Mouse (Mus musculus): Measurements from ENCODE around the gene Pnp2. TPM values are rescaled to one million over a fixed set of nuclear protein-coding genes. Genes with fewer than 3 reads are reported as not detected.

Gene Pnp2
- polyA plus RNA-seq, 1 experiment from 2014 or later: 0.29 TPM

GRCm38 (mm10) chr14:50981207-50981606 is 25.4 kb downstream of the Pnp2 start:
- H3K9me3 ChIP-seq: no peaks in the 10 kb centered on the region
- H3K27ac ChIP-seq: no peak overlapping the region
- no peak overlapping the region for H3K4me3 ChIP-seq
- no peak for ATAC-seq (ENCODE audit: insufficient number of reproducible peaks, insufficient read depth, low FRiP score, low TSS enrichment)
- no peaks in the 10 kb centered on the region for H3K36me3 ChIP-seq
- WGBS: 41% methylated on average over 2 of the region's 2 CpGs
- H3K9ac ChIP-seq: no peak overlapping the region
- H3K27me3 ChIP-seq: no peaks in the 10 kb centered on the region
- no peak overlapping the region for H3K4me2 ChIP-seq (replicated peaks)
- peaks cover 8% of the 10 kb centered on the region; the same call in 1 of the 2 replicates for H3K4me1 ChIP-seq

DNA sequence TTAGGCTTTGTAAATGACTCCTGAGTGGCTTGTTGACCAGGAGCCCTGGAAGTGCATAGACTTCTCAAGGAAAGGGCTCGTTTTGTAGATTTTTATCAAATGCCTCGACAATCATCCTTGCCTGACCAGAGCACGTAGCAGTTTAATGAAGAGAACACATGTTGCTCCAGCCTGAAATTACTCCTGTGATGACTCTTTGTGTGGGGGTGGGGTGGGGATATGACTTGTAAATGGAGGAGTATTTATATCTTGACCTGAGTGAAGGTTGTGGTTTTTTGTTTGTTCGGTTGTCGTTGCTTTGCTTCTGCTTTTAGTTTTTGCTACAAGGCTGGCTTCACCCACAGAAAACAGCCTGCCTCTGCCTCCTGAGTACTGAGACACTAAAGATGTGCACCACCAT is 26.0 kb downstream of the Pnp2 start:
- H3K27ac ChIP-seq: no peak overlapping the region
- H3K4me1 ChIP-seq: peaks cover 2% of the 10 kb centered on the region; the same call in 1 of the 2 replicates
- H3K4me3 ChIP-seq: no peak overlapping the region
- no peak overlapping the region for H3K9ac ChIP-seq
- H3K9me3 ChIP-seq: no peaks in the 10 kb centered on the region
- 79% methylated on average over 5 of the region's 5 CpGs for WGBS
- no peak overlapping the region for H3K4me2 ChIP-seq (replicated peaks)
- no peak for ATAC-seq (ENCODE audit: insufficient number of reproducible peaks, insufficient read depth, low FRiP score, low TSS enrichment)
- H3K27me3 ChIP-seq: no peaks in the 10 kb centered on the region
- no peaks in the 10 kb centered on the region for H3K36me3 ChIP-seq

- no peaks in the 10 kb centered on the region for H3K36me3 ChIP-seq
- H3K27me3 ChIP-seq: no peaks in the 10 kb centered on the region
- no peak overlapping the region for H3K4me2 ChIP-seq (replicated peaks)
- H3K27ac ChIP-seq: no peak overlapping the region
- H3K9me3 ChIP-seq: no peaks in the 10 kb centered on the region
- no peak overlapping the region for H3K9ac ChIP-seq
- 80% methylated on average over 2 of the region's 2 CpGs for WGBS
- no peak overlapping the region for H3K4me3 ChIP-seq
- no peaks in the 10 kb centered on the region for H3K4me1 ChIP-seq
- no peak for ATAC-seq (ENCODE audit: insufficient number of reproducible peaks, insufficient read depth, low FRiP score, low TSS enrichment)
These were observed 31.9 kb downstream of the Pnp2 start for GRCm38 (mm10) chr14:50987668-50988067.

DNA sequence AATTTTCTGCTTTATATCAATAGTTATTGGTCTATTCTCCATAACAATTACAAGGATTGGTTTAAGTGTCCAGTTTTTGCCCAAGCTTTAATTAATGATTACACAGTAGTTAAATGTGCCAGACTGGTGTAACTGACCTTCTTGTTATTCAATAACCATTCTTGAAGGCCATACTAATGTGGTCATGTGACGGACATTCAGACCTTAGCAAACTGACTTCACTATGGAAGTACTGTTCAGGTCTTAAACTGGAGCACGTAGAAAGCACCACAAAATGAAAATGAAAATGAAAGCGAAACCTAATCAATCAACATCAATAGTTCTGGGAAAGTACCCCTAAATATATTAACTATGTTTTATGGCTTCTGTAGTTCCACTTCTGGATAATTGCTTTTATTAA is 35.2 kb downstream of the Pnp2 start:
- 82% methylated on average over 3 of the region's 3 CpGs for WGBS
- Histone ChIP-seq H3K4me3 (no peak overlapping the region), H3K9me3 (no peaks in the 10 kb centered on the region), H3K9ac (no peak overlapping the region), H3K4me2 (replicated peaks) (no peak overlapping the region), H3K36me3 (no peaks in the 10 kb centered on the region), H3K27me3 (no peaks in the 10 kb centered on the region), H3K27ac (no peak overlapping the region), H3K4me1 (no peaks in the 10 kb centered on the region)
- no peak for ATAC-seq (ENCODE audit: insufficient number of reproducible peaks, insufficient read depth, low FRiP score, low TSS enrichment)

DNA sequence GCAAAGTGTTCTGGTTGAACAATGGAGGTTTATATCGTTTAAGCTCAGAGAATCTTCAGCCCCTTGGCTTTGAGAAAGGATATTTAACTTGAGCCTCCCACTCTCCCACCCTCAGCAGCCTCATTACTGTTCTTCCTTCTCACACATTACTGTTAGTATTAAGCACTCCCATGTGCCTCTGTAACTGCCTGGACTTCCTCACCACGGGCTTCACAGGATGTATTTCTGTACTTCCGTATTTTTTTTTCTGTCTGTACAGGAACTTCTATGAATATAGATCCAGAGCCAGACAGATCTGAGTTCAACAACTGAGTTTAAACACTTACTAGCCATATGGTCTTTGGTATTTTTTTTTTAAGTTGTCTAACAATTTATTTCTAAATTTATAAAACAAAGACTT is 41.3 kb downstream of the Pnp2 start:
- H3K27ac ChIP-seq: no peak overlapping the region
- ATAC-seq (ENCODE audit: insufficient number of reproducible peaks, insufficient read depth, low FRiP score, low TSS enrichment): no peak
- no peak overlapping the region for H3K4me3 ChIP-seq
- H3K4me1 ChIP-seq: no peaks in the 10 kb centered on the region
- H3K4me2 ChIP-seq (replicated peaks): no peak overlapping the region
- 73% methylated on average over 3 of the region's 3 CpGs for WGBS
- no peak overlapping the region for H3K9ac ChIP-seq
- H3K36me3 ChIP-seq: no peaks in the 10 kb centered on the region
- no peaks in the 10 kb centered on the region for H3K27me3 ChIP-seq
- H3K9me3 ChIP-seq: no peaks in the 10 kb centered on the region

GRCm38 (mm10) chr14:50997999-50998666 is 42.3 kb downstream of the Pnp2 start:
- WGBS: 80% methylated on average over 2 of the region's 2 CpGs
- Histone ChIP-seq H3K9ac (no peak overlapping the region), H3K4me3 (no peak overlapping the region), H3K27ac (no peak overlapping the region), H3K9me3 (no peaks in the 10 kb centered on the region), H3K36me3 (no peaks in the 10 kb centered on the region), H3K4me2 (replicated peaks) (no peak overlapping the region), H3K4me1 (no peaks in the 10 kb centered on the region), H3K27me3 (no peaks in the 10 kb centered on the region)
- no peak for ATAC-seq (ENCODE audit: insufficient number of reproducible peaks, insufficient read depth, low FRiP score, low TSS enrichment)

DNA sequence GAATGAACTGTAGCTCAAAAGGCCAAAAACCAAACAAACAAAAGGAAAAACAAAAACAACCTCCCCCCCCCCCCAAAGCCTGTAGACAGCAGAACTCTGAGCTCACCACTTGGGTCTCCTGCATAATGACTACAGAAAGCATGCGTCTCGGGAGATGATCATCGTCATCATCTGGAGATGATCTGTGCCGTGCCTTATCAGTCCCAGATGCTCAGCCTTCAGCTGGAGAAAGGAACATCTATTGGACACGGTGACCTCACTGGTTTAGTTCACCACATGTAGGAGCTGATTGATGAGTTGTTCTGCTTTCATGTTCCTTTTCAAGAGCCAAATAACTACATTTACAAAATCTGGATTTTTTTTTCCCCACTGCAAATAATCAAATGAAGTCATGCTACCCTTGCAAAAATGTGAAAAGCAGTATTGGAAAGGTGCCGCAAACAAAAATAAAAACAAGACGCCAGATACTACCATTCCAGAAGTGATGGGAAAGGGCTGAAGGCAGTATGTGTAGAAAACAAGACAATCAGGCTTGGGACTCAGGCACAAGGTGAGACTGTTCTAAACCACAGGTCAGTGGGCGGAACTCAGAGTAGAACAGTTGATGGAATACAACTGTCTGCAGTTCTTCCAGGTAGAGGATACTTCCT is 51.5 kb downstream of the Pnp2 start, which contains the start of gene Rnase10:
Gene Rnase10, plus strand, starts transcription at position 600 of the 650 bp plus-strand sequence.
- WGBS: 49% methylated on average over 8 of the region's 8 CpGs
- Histone ChIP-seq H3K27me3 (no peaks in the 10 kb centered on the region), H3K4me3 (no peak within 1 kb of the TSS), H3K27ac (no peak within 1 kb of the TSS), H3K36me3 (no peaks in the 10 kb centered on the region), H3K9me3 (no peaks in the 10 kb centered on the region), H3K4me2 (replicated peaks) (no peak within 1 kb of the TSS), H3K9ac (no peak within 1 kb of the TSS), H3K4me1 (no peaks in the 10 kb centered on the region)
- no peak for ATAC-seq (ENCODE audit: insufficient number of reproducible peaks, insufficient read depth, low FRiP score, low TSS enrichment)

DNA sequence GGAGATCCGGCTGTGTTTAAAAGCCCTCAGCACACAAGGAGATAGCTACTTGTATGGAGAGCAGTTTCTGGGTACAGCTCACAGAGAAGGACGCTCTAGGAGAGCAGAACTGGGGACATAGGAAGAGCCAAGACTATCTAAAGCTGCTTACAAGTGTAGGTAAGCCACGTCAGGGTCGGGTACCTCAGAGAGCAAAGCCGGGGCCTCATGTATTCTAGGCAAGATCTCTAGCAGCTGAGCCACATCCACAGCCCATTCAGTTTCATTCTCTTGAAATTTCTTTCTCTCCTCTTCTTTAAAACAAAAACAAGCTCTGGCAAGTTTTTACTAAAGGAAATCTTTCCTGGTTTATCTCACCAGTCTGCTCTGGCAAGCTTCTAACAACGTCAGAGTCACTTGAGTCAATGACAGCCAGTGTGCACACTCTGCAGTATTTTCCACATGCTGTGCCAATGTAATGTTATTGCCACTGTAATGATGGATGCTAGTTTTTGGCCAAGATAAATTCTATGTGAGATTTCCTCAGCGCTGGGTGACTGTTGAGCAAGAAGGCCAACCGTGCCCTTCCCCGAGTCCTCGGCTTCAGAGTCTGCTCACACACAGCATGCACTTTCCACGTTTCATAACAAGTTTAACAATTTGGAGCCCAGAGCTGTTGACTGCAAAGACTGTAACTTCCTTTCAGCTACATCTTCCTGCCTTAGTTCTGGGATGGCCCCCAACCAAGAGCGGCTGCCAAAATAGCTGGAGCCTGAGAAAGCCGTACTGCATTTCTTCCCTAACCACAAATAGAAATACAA is 52.3 kb downstream of the Pnp2 start:
- Histone ChIP-seq H3K4me3 (no peak overlapping the region), H3K36me3 (no peaks in the 10 kb centered on the region), H3K27me3 (no peaks in the 10 kb centered on the region), H3K9ac (no peak overlapping the region), H3K27ac (no peak overlapping the region), H3K4me1 (no peaks in the 10 kb centered on the region), H3K9me3 (no peaks in the 10 kb centered on the region), H3K4me2 (replicated peaks) (no peak overlapping the region)
- no peak for ATAC-seq (ENCODE audit: insufficient number of reproducible peaks, insufficient read depth, low FRiP score, low TSS enrichment)
- WGBS: 82% methylated on average over 13 of the region's 13 CpGs

- no peaks in the 10 kb centered on the region for H3K4me1 ChIP-seq
- H3K9ac ChIP-seq: no peak overlapping the region
- no peaks in the 10 kb centered on the region for H3K36me3 ChIP-seq
- no peak overlapping the region for H3K4me2 ChIP-seq (replicated peaks)
- no peak overlapping the region for H3K4me3 ChIP-seq
- 63% methylated on average over 4 of the region's 4 CpGs for WGBS
- no peak overlapping the region for H3K27ac ChIP-seq
- H3K27me3 ChIP-seq: no peaks in the 10 kb centered on the region
- no peaks in the 10 kb centered on the region for H3K9me3 ChIP-seq
- ATAC-seq (ENCODE audit: insufficient number of reproducible peaks, insufficient read depth, low FRiP score, low TSS enrichment): no peak
These were observed 53.0 kb downstream of the Pnp2 start for GRCm38 (mm10) chr14:51008781-51009180.

DNA sequence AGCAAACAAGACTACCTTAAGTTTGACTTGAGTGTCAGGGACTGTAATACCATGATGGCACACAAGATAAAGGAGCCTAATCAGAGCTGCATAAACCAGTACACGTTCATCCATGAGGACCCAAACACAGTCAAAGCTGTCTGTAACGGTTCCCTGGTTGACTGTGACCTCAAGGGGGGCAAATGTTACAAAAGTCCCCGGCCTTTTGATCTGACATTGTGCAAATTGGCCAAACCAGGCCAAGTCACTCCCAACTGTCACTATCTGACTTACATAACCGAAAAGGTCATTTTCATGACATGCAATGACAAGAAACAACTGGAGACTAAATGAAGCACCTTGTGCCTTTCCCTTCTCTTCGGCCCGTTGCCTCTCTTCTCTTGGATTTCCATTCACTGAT is 53.8 kb downstream of the Pnp2 start:
- H3K9me3 ChIP-seq: no peaks in the 10 kb centered on the region

More for the DNA sequence above, 53.8 kb downstream of the Pnp2 start:
- 80% methylated on average over 6 of the region's 6 CpGs for WGBS
- Histone ChIP-seq H3K4me1 (no peaks in the 10 kb centered on the region), H3K27me3 (no peaks in the 10 kb centered on the region), H3K9ac (no peak overlapping the region), H3K4me3 (no peak overlapping the region), H3K36me3 (no peaks in the 10 kb centered on the region), H3K4me2 (replicated peaks) (no peak overlapping the region), H3K27ac (no peak overlapping the region)
- ATAC-seq (ENCODE audit: insufficient number of reproducible peaks, insufficient read depth, low FRiP score, low TSS enrichment): no peak
